Mouse (Mus musculus): ENCODE data around the gene Cstl1. TPM values are rescaled to one million over a fixed set of nuclear protein-coding genes. Genes with fewer than 3 reads are reported as not detected.

Gene Cstl1
- polyA plus RNA-seq (2015; fragmentation: Nextera tagmentation; extraction: Ambion mirVana) = not detected in 2 replicates

DNA sequence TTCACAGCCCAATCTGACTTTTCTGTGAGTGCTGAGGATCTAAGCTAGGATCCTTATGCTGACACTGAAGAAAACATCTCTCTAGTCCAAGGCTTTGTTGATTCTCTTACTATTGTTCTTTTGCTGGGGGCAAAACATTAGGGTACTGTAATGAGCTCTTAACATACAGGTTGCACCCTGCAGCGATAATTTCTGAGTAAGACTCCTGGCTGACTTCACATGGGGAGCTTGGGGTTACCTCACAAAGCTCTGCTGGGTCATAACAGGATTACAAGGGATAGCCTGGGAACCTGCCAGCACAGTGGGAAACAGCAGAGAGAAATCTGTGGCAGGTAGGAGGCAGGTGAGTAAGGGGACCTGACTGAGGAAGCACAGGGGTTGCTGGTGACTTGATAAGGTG, at the start of gene Cstl1:
Gene Cstl1 (plus strand): TSS at position 301 of the 400 bp plus-strand sequence.
- ATAC-seq (replicated peaks; ENCODE audit: low FRiP score) = no peak

DNA sequence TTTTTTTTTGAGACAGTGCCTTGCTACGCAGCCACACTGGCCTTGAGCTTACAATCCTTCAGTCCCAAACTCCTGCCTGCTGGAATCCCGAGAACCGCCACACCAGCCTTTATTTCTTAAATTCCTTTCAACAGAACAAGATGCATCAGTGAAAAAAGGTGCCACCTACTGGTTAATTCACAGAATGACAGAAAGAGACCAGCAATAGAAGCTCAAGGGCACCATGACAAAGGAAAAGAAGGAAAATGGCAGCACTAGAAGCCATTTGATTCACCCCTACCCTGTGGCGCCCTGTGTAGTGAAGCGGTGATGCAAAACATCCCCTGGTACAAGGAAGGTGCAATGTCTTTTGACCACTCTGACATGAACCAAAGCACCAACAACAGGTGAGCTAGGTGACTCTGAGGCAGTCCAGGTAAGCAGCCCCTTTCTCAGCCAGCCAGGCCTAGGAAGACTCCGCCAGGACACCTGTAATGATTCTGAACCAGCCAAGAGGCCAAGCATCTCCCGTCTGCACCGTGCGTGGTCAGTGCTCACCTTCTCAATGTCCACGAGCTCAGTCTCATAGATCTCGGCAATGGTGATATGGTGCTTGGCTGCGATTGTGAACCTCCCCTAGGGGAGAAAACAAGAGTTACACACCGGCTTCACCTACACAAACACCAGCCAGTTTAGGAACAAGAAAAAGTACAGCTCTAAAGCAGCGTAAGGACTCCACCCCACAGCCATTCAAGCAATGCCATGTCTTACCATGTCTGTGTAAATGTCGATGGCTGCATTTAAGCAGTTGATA, 43.6 kb upstream of the Cstl1 start:
- Histone ChIP-seq H3K4me1 (no peaks in the 10 kb centered on the region), H3K9ac (no peak overlapping the region), H3K27ac (no peak overlapping the region), H3K27me3 (no peaks in the 10 kb centered on the region), H3K36me3 (peaks cover 17% of the 10 kb centered on the region), H3K4me3 (replicated peaks) (no peak overlapping the region), H3K9me3 (replicated peaks) (no peaks in the 10 kb centered on the region), H3K4me2 (no peak overlapping the region)
- 83% methylated on average over 15 of the region's 15 CpGs for WGBS
- peak; percentile 49; the same call in 1 of the 2 replicates for ATAC-seq (replicated peaks; ENCODE audit: low FRiP score)

More for the DNA sequence above, at the start of gene Cstl1:
- WGBS = 71% methylated on average over 1 of the region's 1 CpGs
- Histone ChIP-seq H3K27ac (no peak within 1 kb of the TSS), H3K9me3 (replicated peaks) (no peaks in the 10 kb centered on the region), H3K9ac (no peak within 1 kb of the TSS), H3K27me3 (no peaks in the 10 kb centered on the region), H3K4me1 (peaks cover 2% of the 10 kb centered on the region; the same call in 1 of the 2 replicates), H3K4me2 (no peak within 1 kb of the TSS), H3K4me3 (replicated peaks) (no peak within 1 kb of the TSS), H3K36me3 (no peaks in the 10 kb centered on the region)

DNA sequence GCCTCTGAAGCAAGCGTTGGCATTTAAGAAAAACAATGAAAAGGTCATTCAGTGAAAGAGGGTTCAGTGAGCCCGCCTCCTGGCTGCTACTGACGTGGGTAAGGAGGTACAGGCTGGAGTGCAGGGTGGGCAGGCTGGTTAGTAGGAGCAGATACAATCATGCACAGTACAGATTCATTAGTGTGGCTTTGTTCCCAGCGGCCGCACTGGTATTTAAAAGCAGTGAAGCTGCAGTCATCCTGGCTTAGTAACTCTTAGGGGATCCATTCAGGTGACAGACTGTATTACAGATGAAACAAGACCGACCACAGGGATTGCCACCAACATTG, 43.0 kb upstream of the Cstl1 start:
- Histone ChIP-seq H3K4me3 (replicated peaks) (no peak overlapping the region), H3K9ac (no peak overlapping the region), H3K4me2 (no peak overlapping the region), H3K27me3 (no peaks in the 10 kb centered on the region), H3K36me3 (peaks cover 17% of the 10 kb centered on the region), H3K9me3 (replicated peaks) (no peaks in the 10 kb centered on the region), H3K4me1 (no peaks in the 10 kb centered on the region), H3K27ac (no peak overlapping the region)
- ATAC-seq (replicated peaks; ENCODE audit: low FRiP score) = no peak
- 75% methylated on average over 6 of the region's 6 CpGs for WGBS

DNA sequence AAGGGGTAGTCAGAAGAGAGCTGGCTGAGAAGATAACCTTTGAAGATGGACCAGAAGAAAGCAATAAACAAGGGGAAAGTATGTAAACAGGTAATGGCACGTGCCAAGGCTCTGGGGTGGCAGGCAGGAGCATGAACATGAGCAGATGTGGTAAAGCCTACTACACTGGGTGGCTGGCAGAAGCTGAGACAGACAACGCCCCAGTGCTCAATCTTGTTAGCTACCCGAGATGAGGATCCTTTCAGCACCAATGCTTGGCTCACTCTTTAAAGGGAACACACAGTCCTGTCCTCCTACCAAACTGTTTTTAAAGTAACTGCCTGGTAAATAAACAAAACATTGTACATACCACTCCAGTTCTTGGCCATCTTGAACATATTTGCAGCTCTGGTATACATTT, 37.8 kb upstream of the Cstl1 start:
- Histone ChIP-seq H3K36me3 (peaks cover 17% of the 10 kb centered on the region), H3K9me3 (replicated peaks) (no peaks in the 10 kb centered on the region), H3K27me3 (no peaks in the 10 kb centered on the region), H3K27ac (no peak overlapping the region), H3K4me3 (replicated peaks) (no peak overlapping the region), H3K4me1 (no peaks in the 10 kb centered on the region), H3K4me2 (no peak overlapping the region), H3K9ac (no peak overlapping the region)
- ATAC-seq (replicated peaks; ENCODE audit: low FRiP score) = no peak
- WGBS = 73% methylated on average over 3 of the region's 3 CpGs

DNA sequence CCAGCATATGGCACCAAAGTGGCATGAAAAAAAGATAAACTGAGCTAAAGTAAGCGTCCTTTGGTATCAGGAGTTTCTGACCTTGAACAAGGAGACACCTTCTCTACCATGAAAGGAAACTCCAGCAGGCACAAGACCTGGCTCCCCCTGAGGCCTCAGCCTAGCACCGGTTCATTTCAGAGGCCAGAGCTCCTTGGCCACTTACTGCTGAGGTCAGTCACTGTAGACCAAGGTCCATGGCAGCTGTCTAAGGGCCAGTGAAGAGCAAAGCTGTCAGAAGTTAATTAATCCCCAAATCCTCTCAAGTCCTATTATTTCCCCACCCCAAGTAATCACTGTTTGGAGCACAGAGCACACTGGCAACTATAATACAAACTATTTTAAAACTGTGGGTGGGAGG, 33.1 kb upstream of the Cstl1 start:
- no peak for ATAC-seq (replicated peaks; ENCODE audit: low FRiP score)
- H3K9me3 ChIP-seq (replicated peaks) = no peaks in the 10 kb centered on the region

DNA sequence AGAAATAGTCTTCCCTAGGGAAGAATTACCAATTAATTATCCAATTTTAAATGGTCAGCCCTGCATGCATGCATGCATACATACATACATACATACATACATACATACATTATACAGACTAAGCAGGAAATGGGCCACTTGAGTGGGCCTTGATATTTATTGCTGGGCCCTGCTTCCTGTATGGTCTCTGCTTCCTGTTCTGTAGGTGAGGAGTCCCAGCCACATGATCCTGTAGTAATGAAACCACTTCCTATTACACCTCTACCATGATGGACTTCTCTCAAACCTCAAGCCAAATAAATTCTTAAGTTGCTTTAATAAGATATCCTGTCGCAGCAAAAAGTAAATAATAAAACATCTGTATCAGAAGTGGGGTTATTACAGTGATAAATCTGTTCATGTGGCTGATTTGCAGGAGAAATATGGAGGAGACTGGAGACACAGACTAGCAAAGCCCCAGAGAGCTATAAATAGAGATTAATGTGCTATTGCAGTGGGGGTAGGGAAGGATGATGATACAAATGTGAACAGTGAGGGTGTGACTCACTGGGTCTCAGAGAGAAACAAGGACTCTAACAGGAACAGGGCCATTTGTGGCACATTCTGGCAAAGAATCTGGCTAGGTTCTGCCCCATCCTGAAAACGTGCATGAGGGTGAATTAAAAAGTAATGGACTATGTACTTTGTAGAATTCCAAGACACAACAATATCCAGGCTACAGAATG, 30.7 kb upstream of the Cstl1 start:
- no peaks in the 10 kb centered on the region for H3K27me3 ChIP-seq
- H3K4me1 ChIP-seq = no peaks in the 10 kb centered on the region
- no peak; the same call in 1 of the 2 replicates for ATAC-seq (replicated peaks; ENCODE audit: low FRiP score)
- no peak overlapping the region for H3K4me2 ChIP-seq
- H3K27ac ChIP-seq = no peak overlapping the region
- 59% methylated on average over 2 of the region's 2 CpGs for WGBS
- no peaks in the 10 kb centered on the region for H3K9me3 ChIP-seq (replicated peaks)
- no peak overlapping the region for H3K4me3 ChIP-seq (replicated peaks)
- H3K36me3 ChIP-seq = no peaks in the 10 kb centered on the region
- H3K9ac ChIP-seq = no peak overlapping the region

More for the DNA sequence above, 33.1 kb upstream of the Cstl1 start:
- no peak overlapping the region for H3K4me3 ChIP-seq (replicated peaks)
- no peak overlapping the region for H3K27ac ChIP-seq
- no peak overlapping the region for H3K4me2 ChIP-seq
- no peaks in the 10 kb centered on the region for H3K36me3 ChIP-seq
- H3K27me3 ChIP-seq = no peaks in the 10 kb centered on the region
- H3K4me1 ChIP-seq = no peaks in the 10 kb centered on the region
- 69% methylated on average over 2 of the region's 2 CpGs for WGBS
- no peak overlapping the region for H3K9ac ChIP-seq

DNA sequence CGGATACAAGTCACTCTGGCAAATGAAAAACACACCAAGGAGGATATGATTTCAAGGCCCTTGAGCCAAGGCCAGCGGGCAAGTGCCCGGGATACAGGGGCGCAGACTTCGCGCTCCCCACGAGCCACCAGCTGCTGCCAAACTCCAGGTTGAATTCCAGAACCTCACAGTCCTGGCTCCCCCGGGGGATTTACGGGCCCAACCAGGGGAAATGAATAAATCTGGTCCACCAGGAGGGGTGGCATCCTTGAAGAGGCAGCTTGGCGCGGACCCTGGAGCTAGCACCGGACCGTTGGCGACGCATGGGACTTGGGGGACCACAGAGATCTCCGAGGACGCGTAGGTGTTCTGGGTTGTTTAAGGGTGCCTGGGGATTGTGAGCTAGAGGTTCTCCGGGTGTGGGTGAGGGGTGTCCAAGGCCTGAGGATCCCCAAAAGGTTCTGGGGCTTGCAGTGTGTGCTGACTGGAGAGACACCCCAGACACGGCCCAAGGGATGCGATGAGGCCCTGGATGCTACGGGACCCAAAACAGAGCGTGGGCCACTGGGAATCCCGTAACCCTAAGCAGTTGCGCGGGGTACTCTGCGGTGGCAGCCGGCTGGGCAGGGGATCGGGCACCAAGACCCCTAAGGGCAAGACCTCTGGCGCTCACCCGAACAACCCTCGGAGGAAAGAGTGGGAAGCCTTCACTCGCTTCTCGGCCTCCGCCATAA, 18.4 kb upstream of the Cstl1 start:
- Histone ChIP-seq H3K4me2 (peak overlapping the region; percentile 73), H3K9ac (peak overlapping the region; percentile 80), H3K4me1 (peaks cover 6% of the 10 kb centered on the region), H3K9me3 (replicated peaks) (no peaks in the 10 kb centered on the region), H3K4me3 (replicated peaks) (peak overlapping the region; percentile 80), H3K27ac (0 out of 2 replicates have a peak overlapping the region, but pooled peaks have one; percentile 37), H3K36me3 (no peaks in the 10 kb centered on the region), H3K27me3 (no peaks in the 10 kb centered on the region)
- peak; percentile 74 for ATAC-seq (replicated peaks; ENCODE audit: low FRiP score)
- under 1% methylated on average over 35 of the region's 35 CpGs for WGBS

DNA sequence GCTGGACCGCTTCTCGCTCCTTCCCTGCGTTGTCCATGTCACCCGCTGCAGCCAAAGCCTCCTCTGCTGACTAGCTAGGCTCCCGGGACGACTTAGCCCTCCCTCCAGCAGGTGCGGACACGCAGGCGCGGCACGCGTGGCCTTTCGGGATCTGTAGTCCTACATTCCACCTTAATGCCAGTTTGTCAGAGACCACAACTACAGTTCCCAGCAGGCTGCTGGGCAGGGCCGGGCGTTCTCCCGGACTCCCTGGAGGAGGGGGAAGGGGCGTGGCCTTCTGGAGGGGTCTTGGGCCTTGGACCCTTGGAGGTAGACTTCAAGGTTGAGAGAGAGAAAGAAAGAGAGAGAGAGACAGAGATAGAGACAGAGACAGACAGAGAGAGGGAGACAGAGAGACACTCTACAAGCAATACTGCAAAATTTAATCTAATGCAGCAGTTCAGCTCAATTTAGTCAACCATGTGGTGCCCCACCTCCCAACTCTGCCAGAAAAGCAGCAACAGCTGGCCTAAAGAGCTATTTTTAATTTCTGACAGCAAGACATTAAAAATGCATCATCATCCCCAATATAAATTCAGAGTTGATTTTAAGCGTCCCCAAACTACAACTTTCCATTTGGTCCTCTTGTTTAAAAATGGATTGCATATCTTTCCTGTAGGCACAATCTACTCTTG, 17.7 kb upstream of the Cstl1 start, which contains the start of gene Napb:
Gene Napb (minus strand): TSS at position 141 of the 674 bp plus-strand sequence.
- H3K27ac ChIP-seq = 0 out of 2 replicates have a peak within 1 kb of the TSS, but pooled peaks have one; percentile 37
- peak within 1 kb of the TSS; percentile 73 for H3K4me2 ChIP-seq
- H3K9me3 ChIP-seq (replicated peaks) = no peaks in the 10 kb centered on the region
- no peaks in the 10 kb centered on the region for H3K27me3 ChIP-seq
- ATAC-seq (replicated peaks; ENCODE audit: low FRiP score) = peak; percentile 100
- peak within 1 kb of the TSS; percentile 80 for H3K4me3 ChIP-seq (replicated peaks)
- H3K9ac ChIP-seq = peak within 1 kb of the TSS; percentile 80
- WGBS = 4% methylated on average over 18 of the region's 18 CpGs
- no peaks in the 10 kb centered on the region for H3K36me3 ChIP-seq
- peaks cover 6% of the 10 kb centered on the region for H3K4me1 ChIP-seq

DNA sequence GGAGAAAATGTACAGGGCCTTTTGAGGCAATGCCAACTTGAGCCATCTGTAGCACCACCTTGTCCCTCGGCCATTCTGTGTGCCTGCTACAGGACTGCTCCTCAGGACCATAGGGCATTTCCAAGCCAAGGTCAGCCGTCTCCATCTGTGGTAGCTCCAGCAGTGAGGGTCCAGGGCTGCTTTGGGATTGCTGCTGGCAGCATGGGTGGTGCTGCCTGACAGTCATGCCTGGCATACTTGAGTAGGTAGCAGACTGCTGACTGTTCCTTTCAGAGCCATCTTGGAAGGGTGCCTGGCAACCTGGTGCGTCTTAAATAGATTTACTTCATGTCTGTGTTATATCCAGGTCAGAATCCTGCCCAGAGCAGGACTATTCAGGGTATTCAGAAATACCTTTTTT, 7.2 kb upstream of the Cstl1 start:
- Histone ChIP-seq H3K27ac (no peak overlapping the region), H3K9ac (no peak overlapping the region), H3K36me3 (no peaks in the 10 kb centered on the region), H3K9me3 (replicated peaks) (no peaks in the 10 kb centered on the region), H3K4me1 (no peaks in the 10 kb centered on the region), H3K27me3 (no peaks in the 10 kb centered on the region), H3K4me2 (no peak overlapping the region), H3K4me3 (replicated peaks) (no peak overlapping the region)
- ATAC-seq (replicated peaks; ENCODE audit: low FRiP score) = no peak
- WGBS = 81% methylated on average over 3 of the region's 3 CpGs

DNA sequence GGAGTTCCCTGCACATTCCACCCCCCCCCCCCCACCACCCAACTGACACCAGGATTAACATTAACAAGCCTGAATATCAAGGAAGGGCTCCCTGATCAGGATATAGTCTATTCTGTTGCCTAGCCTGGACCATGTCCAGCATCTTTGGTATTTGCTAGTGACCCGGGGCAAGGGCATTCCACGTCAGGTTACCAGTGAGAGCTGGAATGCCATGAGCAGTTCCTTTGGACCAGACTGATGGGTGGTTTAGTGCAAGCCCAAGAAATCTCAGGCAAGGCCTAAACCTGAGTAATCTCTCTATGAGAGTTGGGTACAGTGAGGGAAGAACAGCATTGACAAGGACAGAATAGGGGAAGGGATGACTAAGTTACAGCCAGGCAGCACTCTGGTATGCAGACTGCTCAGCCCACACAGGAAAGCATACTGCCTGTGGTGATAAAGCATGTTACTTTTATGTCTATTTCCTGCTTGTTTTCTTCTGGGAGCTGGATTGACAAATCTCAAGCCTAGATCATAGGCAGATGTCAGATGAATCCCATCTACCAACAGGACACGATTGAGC, 6.2 kb upstream of the Cstl1 start:
- H3K4me3 ChIP-seq (replicated peaks) = no peak overlapping the region
- H3K9me3 ChIP-seq (replicated peaks) = no peaks in the 10 kb centered on the region
- ATAC-seq (replicated peaks; ENCODE audit: low FRiP score) = no peak
- H3K9ac ChIP-seq = no peak overlapping the region
- WGBS = 79% methylated on average over 3 of the region's 3 CpGs
- no peak overlapping the region for H3K27ac ChIP-seq
- H3K36me3 ChIP-seq = no peaks in the 10 kb centered on the region
- no peaks in the 10 kb centered on the region for H3K4me1 ChIP-seq
- no peak overlapping the region for H3K4me2 ChIP-seq
- H3K27me3 ChIP-seq = no peaks in the 10 kb centered on the region

Data from kidney, embryonic 15.5 days (tissue).